ENCODE assay signal across 25 mouse cellular contexts in genomic region chr11:103635481-103635880, GRCm38 (mm10). TPM values are rescaled to one million over a fixed set of nuclear protein-coding genes. Genes with fewer than 3 reads are reported as not detected.
A peak's percentile ranks its signal among the peaks of the same experiment; 100 is the strongest.
DNase-seq lines count a peak whose midpoint lies in the region; ATAC-seq lines count a peak whose summit lies in the region.
"Had no signal": no experiment of that assay in that cellular context is flagged by ENCODE, and none has a peak within 500 bp of the region (broad histone marks: within the 10 kb centered on the region; RNA-seq: fewer than 3 reads in every experiment).

No protein-coding gene starts in this region.

- H3K36me3 ChIP-seq in midbrain, embryonic 11.5 days (ENCODE audit: control insufficient read depth, insufficient read depth, low read length) = no peaks in the 10 kb centered on the region
- no peaks in the 10 kb centered on the region for H3K36me3 ChIP-seq in midbrain, embryonic 15.5 days (replicated peaks)
- H3K36me3 ChIP-seq: G1E had no signal

- H3K9me3 ChIP-seq in midbrain, embryonic 11.5 days (ENCODE audit: control insufficient read depth, low read length) = no peaks in the 10 kb centered on the region
- no peaks in the 10 kb centered on the region for H3K9me3 ChIP-seq in midbrain, embryonic 15.5 days
- H3K9me3 ChIP-seq: G1E had no signal

- DNase-seq in heart, adult 11 months = peak; percentile 75
- DNase-seq in heart, postnatal 36 days = no peak
- peak; percentile 61 for DNase-seq in midbrain, embryonic 11.5 days (ENCODE audit: low spot score, missing footprints)
- DNase-seq: adrenal gland, adult 2 months; adrenal gland, adult 8-10 months; adrenal gland, postnatal 10 days; adrenal gland, postnatal 14 days; adrenal gland, postnatal 25 days; adrenal gland, postnatal 36 days; B cell, adult 2 months; cerebellum, adult 11 months; cerebellum, adult 11-12 months; cerebellum, adult 18-20 months had no signal

- no peak overlapping the region for H3K9ac ChIP-seq in midbrain, embryonic 11.5 days (ENCODE audit: low read length)
- no peak overlapping the region for H3K9ac ChIP-seq in midbrain, embryonic 15.5 days

- WGBS in midbrain, embryonic 11.5 days = 86% methylated on average over 3 of the region's 3 CpGs
- WGBS in midbrain, embryonic 15.5 days = 82% methylated on average over 3 of the region's 3 CpGs

- no peaks in the 10 kb centered on the region; the same call in 1 of the 2 replicates for H3K27me3 ChIP-seq in midbrain, embryonic 11.5 days (ENCODE audit: control insufficient read depth, insufficient read depth, low read length)
- H3K27me3 ChIP-seq in midbrain, embryonic 15.5 days (replicated peaks) = peaks cover 8% of the 10 kb centered on the region; the same call in 1 of the 2 replicates

- intact Hi-C loops in heart, postnatal 36 days (cut with DNase I) = loop anchor here (5.0 kb wide), 1 partner anchor 277 kb away; no protein-coding TSS in a partner anchor

- ATAC-seq in midbrain, embryonic 11.5 days (ENCODE audit: low FRiP score) = no peak
- no peak for ATAC-seq in midbrain, embryonic 15.5 days (replicated peaks)
- ATAC-seq: activated CD4-positive, CD25-positive, alpha-beta regulatory T cell, adult 4 months; CD4-positive, CD25-positive, alpha-beta regulatory T cell, adult 4 months; Patski had no signal

- H3K4me1 ChIP-seq in midbrain, embryonic 11.5 days (ENCODE audit: control insufficient read depth, insufficient read depth, low read length) = no peaks in the 10 kb centered on the region
- H3K4me1 ChIP-seq in midbrain, embryonic 15.5 days = no peaks in the 10 kb centered on the region; the same call in 1 of the 2 replicates

- H3K27ac ChIP-seq in midbrain, embryonic 11.5 days (ENCODE audit: low read depth, low read length) = no peak overlapping the region
- no peak overlapping the region for H3K27ac ChIP-seq in midbrain, embryonic 15.5 days

- H3K4me2 ChIP-seq in midbrain, embryonic 11.5 days = no peak overlapping the region
- H3K4me2 ChIP-seq in midbrain, embryonic 15.5 days = no peak overlapping the region

- no peak overlapping the region for H3K4me3 ChIP-seq in midbrain, embryonic 11.5 days (ENCODE audit: low read depth, low read length)
- no peak overlapping the region for H3K4me3 ChIP-seq in midbrain, embryonic 15.5 days

RNA-seq across cellular contexts. Expression of gene Lyzl6, which starts 3.2 kb away (rescaled TPM):
- not detected for total RNA-seq in heart, postnatal 36 days (2021)
- not detected in 2 replicates for polyA plus RNA-seq in midbrain, embryonic 11.5 days (2014; fragmentation: Nextera tagmentation; extraction: Ambion mirVana)
- not detected in 2 replicates for polyA plus RNA-seq in midbrain, embryonic 15.5 days (2015; fragmentation: Nextera tagmentation; extraction: Ambion mirVana)
- total RNA-seq: adrenal gland, adult 18-20 months; adrenal gland, adult 2 months; adrenal gland, adult 8-10 months; adrenal gland, postnatal 10 days; adrenal gland, postnatal 14 days; adrenal gland, postnatal 25 days; adrenal gland, postnatal 36 days; adrenal gland, postnatal 4 days; CH12.LX; ES-E14; G1E; MEL had no signal
- polyA plus RNA-seq: activated CD4-positive, CD25-positive, alpha-beta regulatory T cell, adult 4 months; adrenal gland, adult 2 months; brain, embryonic 14.5 days; C2C12; CD4-positive, CD25-positive, alpha-beta regulatory T cell, adult 4 months; G1E; Patski had no signal

RNA-seq across cellular contexts. Expression of gene Rprml, which starts 13.9 kb away (rescaled TPM):
- total RNA-seq in heart, postnatal 36 days (2021) = not detected
- polyA plus RNA-seq in midbrain, embryonic 11.5 days (2014; fragmentation: Nextera tagmentation; extraction: Ambion mirVana) = not detected in 2 replicates
- polyA plus RNA-seq in midbrain, embryonic 15.5 days (2015; fragmentation: Nextera tagmentation; extraction: Ambion mirVana) = 1.1 TPM in 2 replicates
- total RNA-seq: adrenal gland, postnatal 14 days; CH12.LX; G1E; MEL had no signal
- polyA plus RNA-seq: activated CD4-positive, CD25-positive, alpha-beta regulatory T cell, adult 4 months; C2C12; CD4-positive, CD25-positive, alpha-beta regulatory T cell, adult 4 months; G1E; Patski had no signal

RNA-seq across cellular contexts. Expression of gene Gm884, which starts 14.5 kb away (rescaled TPM):
- not detected for total RNA-seq in heart, postnatal 36 days (2021)
- not detected in 2 replicates for polyA plus RNA-seq in midbrain, embryonic 11.5 days (2014; fragmentation: Nextera tagmentation; extraction: Ambion mirVana)
- not detected in 2 replicates for polyA plus RNA-seq in midbrain, embryonic 15.5 days (2015; fragmentation: Nextera tagmentation; extraction: Ambion mirVana)
- total RNA-seq: adrenal gland, adult 18-20 months; adrenal gland, adult 2 months; adrenal gland, adult 8-10 months; adrenal gland, postnatal 10 days; adrenal gland, postnatal 14 days; adrenal gland, postnatal 25 days; adrenal gland, postnatal 36 days; adrenal gland, postnatal 4 days; CH12.LX; MEL had no signal
- polyA plus RNA-seq: activated CD4-positive, CD25-positive, alpha-beta regulatory T cell, adult 4 months; adrenal gland, adult 2 months; brain, embryonic 14.5 days; C2C12; CD4-positive, CD25-positive, alpha-beta regulatory T cell, adult 4 months; G1E; Patski had no signal

Comparison
In these comparisons a context has a peak if more than half of its experiments do, and no peak if none do; other contexts are left out.
1. DNase-seq: peak in heart, adult 11 months (single experiment) and midbrain, embryonic 11.5 days (single experiment); none in heart, postnatal 36 days (0 of 2).